Mouse (Mus musculus) limb, embryonic 15.5 days (tissue): ENCODE data around the gene Uso1. TPM values are rescaled to one million over a fixed set of nuclear protein-coding genes. Genes with fewer than 3 reads are reported as not detected.
"Not testable (repeated sequence)": the region's sequence is repeated elsewhere in the genome, so short reads cannot be mapped to it uniquely, and the experiment has no call there.

Source experiments
- ATAC-seq: fragments of 200-750 bp; cut with Nextera tagmentation; 2 replicates; pipeline ENCODE4 v1.8.0; 2017; ENCODE audit warnings: low read depth, moderate TSS enrichment; ENCODE audit not compliant: insufficient number of reproducible peaks, low FRiP score, low TSS enrichment
- H3K27ac ChIP-seq: fragments of 300-500 bp; sonication (generic); 2 replicates; pipeline ENCODE4 v1.5.1; 2015; ENCODE audit warnings: moderate library complexity, mild to moderate bottlenecking, inconsistent platforms
- H3K27me3 ChIP-seq: fragments of 300-500 bp; sonication (generic); 2 replicates; pipeline ENCODE4 v1.6.1; 2015; ENCODE audit warnings: inconsistent platforms
- H3K36me3 ChIP-seq: fragments of 300-500 bp; sonication (generic); 2 replicates; pipeline ENCODE4 v1.6.1; 2015; ENCODE audit warnings: inconsistent platforms
- H3K4me1 ChIP-seq: fragments of 300-500 bp; sonication (generic); 2 replicates; pipeline ENCODE4 v1.6.1; 2015; ENCODE audit warnings: inconsistent platforms
- H3K4me2 ChIP-seq: fragments of 300-500 bp; sonication (generic); 2 replicates; pipeline ENCODE4 v1.6.1; 2015; ENCODE audit warnings: mild to moderate bottlenecking, inconsistent platforms
- H3K4me3 ChIP-seq: fragments of 300-500 bp; sonication (generic); 2 replicates; pipeline ENCODE4 v1.5.1; 2015; ENCODE audit warnings: mild to moderate bottlenecking, inconsistent platforms
- H3K9ac ChIP-seq: fragments of 300-500 bp; sonication (generic); 2 replicates; pipeline ENCODE4 v1.6.1; 2015; ENCODE audit warnings: inconsistent platforms
- H3K9me3 ChIP-seq: fragments of 300-500 bp; sonication (generic); 2 replicates; pipeline ENCODE4 v1.6.1; 2016; ENCODE audit warnings: inconsistent platforms
- WGBS: fragments of 180-500 bp; shearing (Covaris S2); methylation state at CpG from one replicate; pipeline ENCODE4 v1.1.7; 2015; 5-methylcytosine and 5-hydroxymethylcytosine counted together
- polyA plus RNA-seq: library from polyadenylated mRNA; unstranded; fragments of >200 nt; fragmentation: Nextera tagmentation; extraction: Ambion mirVana; gene quantifications from 2 replicates; pipeline ENCODE4 v1.2.1, GENCODE M21; 2015

Uso1 gene
- polyA plus RNA-seq, 1 experiment from 2014 or later: 53.1 TPM

- Histone ChIP-seq H3K4me2 (no peak overlapping the region), H3K9me3 (no peaks in the 10 kb centered on the region), H3K9ac (no peak overlapping the region), H3K27me3 (no peaks in the 10 kb centered on the region), H3K4me1 (peaks cover 13% of the 10 kb centered on the region), H3K27ac (no peak overlapping the region), H3K4me3 (no peak overlapping the region), H3K36me3 (no peaks in the 10 kb centered on the region)
- WGBS: 67% methylated on average over 1 of the region's 1 CpGs
- no peak for ATAC-seq
These were observed 8.4 kb upstream of the Uso1 start for GRCm38 (mm10) chr5:92129321-92129768.

GRCm38 (mm10) chr5:92130040-92130682 lies 7.6 kb upstream of the Uso1 start:
- H3K27me3 ChIP-seq: no peaks in the 10 kb centered on the region
- H3K9me3 ChIP-seq: no peaks in the 10 kb centered on the region
- WGBS: 87% methylated on average over 6 of the region's 6 CpGs
- H3K9ac ChIP-seq: no peak overlapping the region
- ATAC-seq: no peak
- no peak overlapping the region for H3K4me2 ChIP-seq
- H3K4me3 ChIP-seq: no peak overlapping the region
- no peaks in the 10 kb centered on the region for H3K36me3 ChIP-seq
- H3K4me1 ChIP-seq: peaks cover 13% of the 10 kb centered on the region
- no peak overlapping the region for H3K27ac ChIP-seq

GRCm38 (mm10) chr5:92132127-92132526 lies 5.6 kb upstream of the Uso1 start:
- 96% methylated on average over 4 of the region's 4 CpGs for WGBS
- no peak overlapping the region for H3K4me2 ChIP-seq
- H3K27ac ChIP-seq: no peak overlapping the region
- no peaks in the 10 kb centered on the region for H3K36me3 ChIP-seq
- peaks cover 20% of the 10 kb centered on the region for H3K4me1 ChIP-seq
- no peak overlapping the region for H3K9ac ChIP-seq
- no peak overlapping the region for H3K4me3 ChIP-seq
- ATAC-seq: no peak
- no peaks in the 10 kb centered on the region for H3K9me3 ChIP-seq
- no peaks in the 10 kb centered on the region for H3K27me3 ChIP-seq

- 75% methylated on average over 4 of the region's 4 CpGs for WGBS
- H3K27ac ChIP-seq, H3K9me3 ChIP-seq, H3K4me2 ChIP-seq, ATAC-seq, H3K36me3 ChIP-seq, H3K4me3 ChIP-seq, H3K27me3 ChIP-seq, H3K9ac ChIP-seq: not testable (repeated sequence)
- H3K4me1 ChIP-seq: peaks cover 14% of the 10 kb centered on the region
These were observed 4.7 kb upstream of the Uso1 start for GRCm38 (mm10) chr5:92133006-92133405.

GRCm38 (mm10) chr5:92134934-92135333 lies 2.8 kb upstream of the Uso1 start:
- H3K27me3 ChIP-seq: no peaks in the 10 kb centered on the region
- no peak overlapping the region for H3K9ac ChIP-seq
- H3K36me3 ChIP-seq: no peaks in the 10 kb centered on the region
- ATAC-seq: no peak
- WGBS: 84% methylated on average over 3 of the region's 3 CpGs
- no peak overlapping the region for H3K4me3 ChIP-seq
- peaks cover 18% of the 10 kb centered on the region for H3K4me1 ChIP-seq
- H3K4me2 ChIP-seq: no peak overlapping the region
- no peaks in the 10 kb centered on the region for H3K9me3 ChIP-seq
- no peak overlapping the region for H3K27ac ChIP-seq

GRCm38 (mm10) chr5:92136536-92137238 lies 1.1 kb upstream of the Uso1 start:
- no peak overlapping the region for H3K9ac ChIP-seq

GRCm38 (mm10) chr5:92138093-92138621 lies 419 bp downstream of the Uso1 start:
- 0% methylated on average over 34 of the region's 43 CpGs for WGBS
- H3K36me3 ChIP-seq: no peaks in the 10 kb centered on the region
- peak overlapping the region; percentile 90 for H3K27ac ChIP-seq
- H3K4me2 ChIP-seq: peak overlapping the region; percentile 65
- peaks cover 22% of the 10 kb centered on the region for H3K4me1 ChIP-seq
- H3K4me3 ChIP-seq: peak overlapping the region; percentile 83
- peak; percentile 72; the same call in 1 of the 2 replicates for ATAC-seq
- no peaks in the 10 kb centered on the region for H3K9me3 ChIP-seq
- H3K27me3 ChIP-seq: no peaks in the 10 kb centered on the region
- H3K9ac ChIP-seq: peak overlapping the region; percentile 91

More at GRCm38 (mm10) chr5:92136536-92137238, 1.1 kb upstream of the Uso1 start:
- Histone ChIP-seq H3K27me3 (no peaks in the 10 kb centered on the region), H3K27ac (no peak overlapping the region), H3K9me3 (no peaks in the 10 kb centered on the region), H3K4me2 (peak overlapping the region; percentile 62), H3K4me3 (peak overlapping the region; percentile 83), H3K36me3 (no peaks in the 10 kb centered on the region), H3K4me1 (peaks cover 18% of the 10 kb centered on the region)
- ATAC-seq: no peak
- 57% methylated on average over 9 of the region's 9 CpGs for WGBS

GRCm38 (mm10) chr5:92139191-92139590 lies 1.5 kb downstream of the Uso1 start:
- H3K36me3 ChIP-seq: no peaks in the 10 kb centered on the region

GRCm38 (mm10) chr5:92141696-92142095 lies 4.0 kb downstream of the Uso1 start:
- H3K4me2 ChIP-seq: no peak overlapping the region
- 50% methylated on average over 5 of the region's 5 CpGs for WGBS
- no peaks in the 10 kb centered on the region for H3K9me3 ChIP-seq
- no peaks in the 10 kb centered on the region for H3K27me3 ChIP-seq
- ATAC-seq: no peak
- H3K27ac ChIP-seq: no peak overlapping the region
- no peak overlapping the region for H3K9ac ChIP-seq
- peaks cover 17% of the 10 kb centered on the region for H3K4me1 ChIP-seq
- peaks cover 5% of the 10 kb centered on the region; the same call in 1 of the 2 replicates for H3K36me3 ChIP-seq
- H3K4me3 ChIP-seq: no peak overlapping the region

More at GRCm38 (mm10) chr5:92139191-92139590, 1.5 kb downstream of the Uso1 start:
- no peak for ATAC-seq
- WGBS: 20% methylated on average over 1 of the region's 1 CpGs
- Histone ChIP-seq H3K27ac (no peak overlapping the region), H3K4me3 (peak overlapping the region; percentile 83), H3K27me3 (no peaks in the 10 kb centered on the region), H3K4me1 (peaks cover 22% of the 10 kb centered on the region), H3K4me2 (peak overlapping the region; percentile 65), H3K9me3 (no peaks in the 10 kb centered on the region), H3K9ac (no peak overlapping the region)

- 78% methylated on average over 3 of the region's 3 CpGs for WGBS
- H3K9me3 ChIP-seq: no peaks in the 10 kb centered on the region
- no peak for ATAC-seq
- H3K9ac ChIP-seq: no peak overlapping the region
- no peak overlapping the region for H3K4me2 ChIP-seq
- peaks cover 15% of the 10 kb centered on the region for H3K4me1 ChIP-seq
- H3K27ac ChIP-seq: no peak overlapping the region
- H3K36me3 ChIP-seq: peaks cover 5% of the 10 kb centered on the region; the same call in 1 of the 2 replicates
- no peak overlapping the region for H3K4me3 ChIP-seq
- no peaks in the 10 kb centered on the region for H3K27me3 ChIP-seq
These were observed 4.7 kb downstream of the Uso1 start for GRCm38 (mm10) chr5:92142481-92142880.

- H3K4me3 ChIP-seq: no peak overlapping the region
- H3K9me3 ChIP-seq: no peaks in the 10 kb centered on the region
- H3K4me1 ChIP-seq: peaks cover 15% of the 10 kb centered on the region
- no peak overlapping the region for H3K4me2 ChIP-seq
- H3K27me3 ChIP-seq: no peaks in the 10 kb centered on the region
- peaks cover 5% of the 10 kb centered on the region; the same call in 1 of the 2 replicates for H3K36me3 ChIP-seq
- no peak overlapping the region for H3K9ac ChIP-seq
- no peak overlapping the region for H3K27ac ChIP-seq
- no peak for ATAC-seq
- WGBS: 90% methylated on average over 6 of the region's 6 CpGs
These were observed 5.9 kb downstream of the Uso1 start for GRCm38 (mm10) chr5:92143665-92144064.
